Mouse (Mus musculus) large intestine, adult 2 months (tissue): Measurements from ENCODE around the gene Isg20. TPM values are rescaled to one million over a fixed set of nuclear protein-coding genes. Genes with fewer than 3 reads are reported as not detected.

ENCODE experiments used
- DNase-seq: peaks from one replicate; pipeline ENCODE4 v3.0.0-alpha.2; 2012; ENCODE audit warnings: low read depth, low spot score
- WGBS: fragments of 180-500 bp; shearing (Covaris S2); methylation state at CpG from one replicate; pipeline ENCODE4 v1.1.7; 2018; 5-methylcytosine and 5-hydroxymethylcytosine counted together
- polyA plus RNA-seq: library from polyadenylated mRNA; depleted of rRNA; stranded (reverse); fragments of >200 nt; gene quantifications from 2 replicates; pipeline ENCODE4 v1.2.3, GENCODE M21; 2012; rRNA removed

Gene Isg20
- polyA plus RNA-seq, 1 experiment, result 12.8 TPM

DNA sequence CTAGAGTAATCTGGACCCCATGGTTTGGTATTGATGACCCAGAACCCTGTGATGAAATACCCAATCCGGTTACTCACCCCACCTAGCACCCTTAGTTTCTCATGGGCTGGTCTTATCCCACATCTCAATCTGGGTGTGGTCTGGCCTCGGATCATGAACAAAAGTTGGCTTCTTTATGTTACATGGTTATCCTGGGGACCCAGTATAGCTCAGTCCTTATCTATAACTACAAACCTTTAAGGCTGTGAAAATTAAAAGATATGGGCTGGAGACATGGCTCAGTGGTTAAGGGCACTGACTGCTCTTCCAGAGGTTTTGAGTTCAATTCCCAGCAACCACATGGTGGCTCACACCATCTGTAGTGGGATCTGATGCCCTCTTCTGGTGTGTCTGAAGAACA is 29.3 kb downstream of the Isg20 start:
- 73% methylated on average over 2 of the region's 2 CpGs for WGBS
- no peak for DNase-seq

DNA sequence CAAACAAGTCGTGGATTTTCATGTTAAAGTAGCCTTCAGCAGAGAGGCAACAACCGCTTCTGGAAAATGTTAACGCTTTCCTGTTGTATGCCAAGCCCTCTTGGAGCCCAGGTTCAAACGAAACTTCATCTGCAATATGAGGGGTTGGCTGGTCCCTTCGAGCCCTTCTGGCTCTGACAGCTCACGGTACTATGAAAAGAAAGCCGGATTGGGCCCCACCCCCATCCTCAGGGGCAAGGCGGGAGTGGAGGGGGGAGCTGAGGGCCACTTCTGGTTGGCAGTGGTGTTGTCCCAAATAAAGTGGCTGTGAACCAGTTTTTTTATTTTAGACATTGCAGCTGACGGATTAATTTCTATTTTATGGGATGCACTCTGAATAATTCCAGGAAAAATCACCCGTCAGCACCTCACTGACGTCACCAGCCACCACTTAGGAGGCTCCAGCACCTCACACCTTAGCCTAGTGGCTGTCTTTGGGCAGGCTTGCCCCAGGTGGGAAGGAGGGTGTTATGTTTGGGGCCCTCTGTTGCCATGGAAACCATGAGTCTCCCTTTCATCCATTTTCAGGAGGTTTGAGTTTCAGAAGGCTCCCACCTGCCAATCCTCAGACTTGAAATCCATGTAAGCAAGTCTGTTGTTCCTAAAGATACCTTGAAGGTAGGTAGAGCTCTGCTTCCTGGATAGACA is 40.8 kb downstream of the Isg20 start:
- no peak for DNase-seq
- WGBS, result 24% methylated on average over 11 of the region's 11 CpGs

DNA sequence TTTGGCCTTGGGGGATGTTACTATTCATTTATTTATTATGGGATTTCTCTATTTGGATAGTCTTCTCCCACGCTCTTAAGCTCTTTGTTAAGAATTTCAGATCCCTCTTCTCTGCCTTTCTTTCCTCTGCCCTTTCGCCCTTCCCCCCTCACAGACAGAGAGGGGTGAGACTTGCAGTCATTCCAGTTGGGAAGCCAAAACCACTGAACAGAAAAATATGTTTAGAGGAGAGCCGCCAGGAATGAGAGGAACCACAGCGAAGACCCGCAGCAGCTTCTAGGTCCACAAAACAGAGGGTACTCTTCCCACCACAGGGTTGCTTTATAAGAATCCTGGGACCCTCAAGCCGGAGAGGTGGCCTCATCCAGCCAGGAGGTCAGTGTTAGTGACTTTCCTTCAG is 41.4 kb downstream of the Isg20 start:
- WGBS, result 59% methylated on average over 6 of the region's 6 CpGs

DNA sequence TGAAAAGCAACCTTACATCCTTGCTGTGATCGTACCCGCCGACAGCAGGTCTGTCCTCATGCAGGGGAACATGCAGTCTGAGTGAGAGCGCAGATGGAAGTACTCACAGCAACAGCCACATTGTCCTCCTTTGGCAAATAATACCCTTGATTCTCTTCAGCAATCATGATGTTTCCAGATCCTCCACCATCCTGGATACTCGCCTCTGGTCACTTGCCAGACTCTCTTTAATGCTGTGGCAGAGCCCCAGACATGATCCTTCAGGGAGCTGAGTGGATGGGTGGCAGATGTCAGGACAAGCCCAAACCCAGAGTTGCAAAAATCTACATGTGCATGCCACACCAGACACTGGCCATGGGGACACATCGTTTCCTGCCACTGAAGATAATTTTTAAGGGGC is 41.9 kb downstream of the Isg20 start:
- DNase-seq, result no peak
- WGBS, result 80% methylated on average over 6 of the region's 6 CpGs

More for the DNA sequence above, 41.4 kb downstream of the Isg20 start:
- DNase-seq, result no peak

DNA sequence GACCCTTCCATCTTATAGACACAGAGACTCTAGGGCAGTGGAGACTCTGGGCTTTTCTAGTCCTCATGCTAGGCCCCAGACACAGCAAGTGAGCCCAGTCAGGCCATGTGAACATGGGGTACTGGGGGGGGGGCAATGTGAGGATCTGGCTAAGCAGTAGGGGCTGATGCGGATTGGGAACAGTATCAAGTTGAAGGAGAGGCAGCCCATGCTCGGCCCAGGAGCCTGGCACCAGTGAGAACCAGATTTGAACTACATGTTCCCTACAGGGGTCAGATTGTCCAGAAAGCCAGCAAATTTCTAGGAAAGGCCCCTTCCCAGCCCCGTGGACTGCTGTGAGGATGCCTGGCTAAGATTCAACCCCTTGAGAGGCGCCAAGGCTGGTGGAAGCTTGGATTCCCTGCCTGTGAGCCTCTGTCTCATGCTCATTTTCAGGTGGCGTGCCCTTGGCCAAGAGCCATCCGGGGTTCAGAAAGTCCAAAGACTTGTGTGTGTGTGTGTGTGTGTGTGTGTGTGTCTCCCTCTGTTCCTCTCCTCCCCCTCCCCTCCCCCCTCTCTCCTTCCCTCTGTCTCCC is 45.4 kb downstream of the Isg20 start:
- 67% methylated on average over 6 of the region's 6 CpGs for WGBS
- no peak for DNase-seq

DNA sequence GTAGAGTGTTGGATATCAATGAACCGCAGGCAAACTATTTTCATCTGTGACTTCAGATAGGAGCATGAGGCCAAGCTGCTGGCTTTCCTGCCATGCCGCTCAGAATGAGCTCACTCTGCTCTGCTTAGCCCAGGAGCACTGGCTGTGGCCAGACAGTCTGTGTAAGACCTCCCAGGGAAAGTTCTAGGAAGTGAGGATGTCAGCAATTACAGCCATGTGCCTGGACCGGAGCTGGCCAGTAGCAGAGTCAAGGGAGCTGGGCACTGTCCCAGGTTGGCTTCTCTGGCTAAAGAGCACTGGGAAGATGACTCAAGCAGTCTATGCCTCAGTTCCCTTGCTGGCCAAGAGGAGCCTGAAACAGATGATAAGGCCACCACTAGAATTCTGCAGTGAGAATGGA is 50.7 kb downstream of the Isg20 start:
- DNase-seq, result no peak
- WGBS, result 78% methylated on average over 3 of the region's 3 CpGs

Other genes starting within 250 kb of the Isg20 start
- gene Ntrk3, start 175.4 kb upstream of the Isg20 start, polyA plus RNA-seq, result 1.0 and 1.5 TPM in 2 replicates
- gene Mrps11, start 130.3 kb upstream of the Isg20 start, polyA plus RNA-seq, result 43.5 and 49.4 TPM in 2 replicates
- gene Mrpl46, start 129.9 kb upstream of the Isg20 start, polyA plus RNA-seq, result 23.9 and 26.1 TPM in 2 replicates
- 11.9 and 12.9 TPM in 2 replicates for gene Det1, start 66.2 kb upstream of the Isg20 start, polyA plus RNA-seq
- 12.6 and 16.1 TPM in 2 replicates for gene Aen, start 17.6 kb upstream of the Isg20 start, polyA plus RNA-seq
- gene Acan, start 140.1 kb downstream of the Isg20 start, polyA plus RNA-seq, result not detected in 2 replicates
- gene Hapln3, start 217.6 kb downstream of the Isg20 start, polyA plus RNA-seq, result 0.11 and 0.29 TPM in 2 replicates
- gene Mfge8, start 235.6 kb downstream of the Isg20 start, polyA plus RNA-seq, result 183 and 218 TPM in 2 replicates